Mouse (Mus musculus): ENCODE measurements around the gene Lce1e. TPM values are rescaled to one million over a fixed set of nuclear protein-coding genes. Genes with fewer than 3 reads are reported as not detected.
"Not testable (repeated sequence)": the region's sequence is repeated elsewhere in the genome, so short reads cannot be mapped to it uniquely, and the experiment has no call there.

The Lce1e gene
- not detected in 2 replicates for polyA plus RNA-seq (2016; fragmentation: Nextera tagmentation; extraction: Ambion mirVana)

DNA sequence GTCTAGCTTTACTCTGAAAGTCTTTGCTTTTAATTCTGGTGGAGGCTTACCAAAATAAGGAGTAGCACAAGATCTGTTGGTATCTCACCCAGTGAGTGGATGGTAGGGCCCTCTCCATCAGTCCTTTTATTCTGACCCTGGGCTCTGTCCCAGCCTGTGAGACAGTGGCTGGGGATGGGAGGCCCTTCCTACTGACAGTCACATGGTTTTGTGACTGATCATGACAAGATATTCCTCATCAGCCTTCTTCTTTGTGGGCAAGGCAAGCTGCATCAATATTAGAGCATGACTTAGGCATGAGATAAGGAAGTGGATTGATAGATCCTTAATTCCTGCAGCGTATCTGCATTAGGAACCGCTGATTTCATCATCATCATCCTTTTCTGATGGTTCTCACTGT lies at the start of gene Lce1e:
Lce1e (minus strand) TSS at position 101 of the 400 bp plus-strand sequence.
- Histone ChIP-seq H3K9ac (no peak within 1 kb of the TSS), H3K27me3 (replicated peaks) (no peaks in the 10 kb centered on the region), H3K36me3 (no peaks in the 10 kb centered on the region), H3K4me1 (replicated peaks) (no peaks in the 10 kb centered on the region), H3K4me3 (no peak within 1 kb of the TSS), H3K27ac (ENCODE audit: poor library complexity, severe bottlenecking) (no peak within 1 kb of the TSS), H3K9me3 (replicated peaks) (no peaks in the 10 kb centered on the region), H3K4me2 (no peak within 1 kb of the TSS)
- ATAC-seq (ENCODE audit: insufficient number of reproducible peaks, low FRiP score): no peak
- WGBS: 73% methylated on average over 2 of the region's 2 CpGs

DNA sequence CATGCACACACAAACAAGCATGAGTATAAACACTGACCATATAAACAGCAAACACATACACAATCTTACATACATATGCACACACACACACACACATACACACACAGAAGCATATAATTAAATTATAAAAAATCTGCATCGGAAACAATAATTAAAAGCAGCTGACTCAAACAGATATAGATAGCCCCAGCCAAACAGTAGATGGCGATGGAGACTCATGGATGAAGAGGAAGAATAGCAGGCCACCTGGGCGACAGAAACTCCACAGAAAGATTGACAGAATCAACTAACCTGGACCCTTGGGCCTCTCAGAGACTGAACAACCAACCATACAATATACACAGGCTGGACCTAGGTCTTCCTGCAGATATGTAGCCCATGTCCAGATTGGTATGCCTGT lies 44.3 kb upstream of the Lce1e start:
- 46% methylated on average over 3 of the region's 3 CpGs for WGBS

DNA sequence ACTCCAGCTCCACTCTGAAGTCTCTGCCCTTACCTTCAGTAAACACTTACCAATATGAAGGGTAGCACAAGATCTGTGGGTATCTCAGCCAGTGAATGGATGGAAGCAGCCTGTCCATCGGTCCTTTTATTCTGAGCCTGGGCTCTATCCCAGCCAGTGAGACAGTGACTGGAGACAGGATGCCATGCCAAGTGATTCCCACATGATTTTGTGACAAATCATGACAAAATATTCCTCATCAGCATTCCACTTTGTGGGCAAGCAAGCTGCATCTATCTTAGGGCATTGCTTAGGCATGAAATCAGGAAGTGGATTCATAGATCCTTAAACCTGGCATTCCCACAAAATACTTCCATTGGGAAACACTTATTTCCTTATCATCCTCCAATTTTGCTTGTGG lies 43.4 kb upstream of the Lce1e start, which contains the start of gene Lce1g:
Lce1g (minus strand) TSS at position 101 of the 400 bp plus-strand sequence.
- WGBS: 70% methylated on average over 1 of the region's 1 CpGs
- Histone ChIP-seq H3K4me1 (replicated peaks) (no peaks in the 10 kb centered on the region), H3K9ac (no peak within 1 kb of the TSS), H3K27me3 (replicated peaks) (no peaks in the 10 kb centered on the region), H3K27ac (ENCODE audit: poor library complexity, severe bottlenecking) (no peak within 1 kb of the TSS), H3K4me2 (no peak within 1 kb of the TSS), H3K9me3 (replicated peaks) (no peaks in the 10 kb centered on the region), H3K36me3 (no peaks in the 10 kb centered on the region), H3K4me3 (no peak within 1 kb of the TSS)
- no peak for ATAC-seq (ENCODE audit: insufficient number of reproducible peaks, low FRiP score)

More for the DNA sequence above, 44.3 kb upstream of the Lce1e start:
- no peak for ATAC-seq (ENCODE audit: insufficient number of reproducible peaks, low FRiP score)
- Histone ChIP-seq H3K9ac (no peak overlapping the region), H3K4me2 (no peak overlapping the region), H3K27ac (ENCODE audit: poor library complexity, severe bottlenecking) (no peak overlapping the region), H3K9me3 (replicated peaks) (no peaks in the 10 kb centered on the region), H3K4me3 (no peak overlapping the region), H3K27me3 (replicated peaks) (no peaks in the 10 kb centered on the region), H3K36me3 (no peaks in the 10 kb centered on the region), H3K4me1 (replicated peaks) (no peaks in the 10 kb centered on the region)

DNA sequence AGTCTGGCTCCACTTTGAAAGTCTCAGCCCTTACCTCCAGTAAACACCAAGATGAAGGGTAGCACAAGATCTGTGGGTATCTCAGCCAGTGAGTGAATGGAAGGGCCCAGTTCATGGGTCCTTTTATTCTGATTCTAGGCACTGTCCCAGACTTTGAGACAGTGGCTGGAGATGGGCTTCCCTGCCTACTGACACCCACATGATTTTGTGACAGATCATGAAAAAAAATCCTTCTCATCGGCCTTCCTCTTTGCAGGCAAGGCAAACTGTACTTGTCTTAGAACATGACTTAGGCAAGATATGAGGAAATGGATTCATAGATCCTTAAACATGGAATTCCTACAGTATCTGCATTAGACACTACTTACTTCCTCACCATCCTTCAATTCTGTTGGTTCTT lies 30.1 kb upstream of the Lce1e start, which contains the start of gene Gm38119:
Gm38119 (minus strand) TSS at position 101 of the 400 bp plus-strand sequence.
- no peaks in the 10 kb centered on the region for H3K9me3 ChIP-seq (replicated peaks)
- 0 out of 2 replicates have a peak, but pooled peaks cover 2% of the 10 kb centered on the region for H3K27me3 ChIP-seq (replicated peaks)
- H3K27ac ChIP-seq (ENCODE audit: poor library complexity, severe bottlenecking): no peak within 1 kb of the TSS
- no peak within 1 kb of the TSS for H3K4me3 ChIP-seq
- no peaks in the 10 kb centered on the region for H3K4me1 ChIP-seq (replicated peaks)
- WGBS: 61% methylated on average over 1 of the region's 1 CpGs
- H3K9ac ChIP-seq: no peak within 1 kb of the TSS
- H3K4me2 ChIP-seq: no peak within 1 kb of the TSS
- no peaks in the 10 kb centered on the region for H3K36me3 ChIP-seq
- no peak for ATAC-seq (ENCODE audit: insufficient number of reproducible peaks, low FRiP score)

DNA sequence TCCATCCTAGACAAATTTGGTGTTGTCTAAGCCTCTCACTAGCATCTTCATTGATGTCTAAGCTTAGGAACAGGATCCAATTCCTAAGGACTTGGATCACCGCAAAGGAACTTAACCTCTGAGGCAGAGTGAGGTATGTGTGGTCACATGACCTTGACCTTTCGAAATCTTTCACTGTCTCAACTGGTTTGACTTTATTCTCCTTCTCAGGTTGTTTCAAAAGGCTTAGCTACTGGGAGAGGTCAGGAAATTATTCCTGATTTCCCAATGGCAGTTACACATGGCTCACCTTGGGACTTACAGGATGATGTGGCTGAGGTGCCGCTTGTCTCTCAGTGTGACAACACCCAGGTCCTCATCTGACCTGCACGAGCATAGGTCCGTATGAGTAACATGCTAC lies 13.8 kb upstream of the Lce1e start:
- Histone ChIP-seq H3K27ac (ENCODE audit: poor library complexity, severe bottlenecking) (no peak overlapping the region), H3K4me1 (replicated peaks) (no peaks in the 10 kb centered on the region), H3K4me2 (no peak overlapping the region), H3K9me3 (replicated peaks) (no peaks in the 10 kb centered on the region), H3K9ac (no peak overlapping the region), H3K36me3 (no peaks in the 10 kb centered on the region), H3K27me3 (replicated peaks) (no peaks in the 10 kb centered on the region), H3K4me3 (no peak overlapping the region)
- ATAC-seq (ENCODE audit: insufficient number of reproducible peaks, low FRiP score): no peak
- 79% methylated on average over 5 of the region's 5 CpGs for WGBS

DNA sequence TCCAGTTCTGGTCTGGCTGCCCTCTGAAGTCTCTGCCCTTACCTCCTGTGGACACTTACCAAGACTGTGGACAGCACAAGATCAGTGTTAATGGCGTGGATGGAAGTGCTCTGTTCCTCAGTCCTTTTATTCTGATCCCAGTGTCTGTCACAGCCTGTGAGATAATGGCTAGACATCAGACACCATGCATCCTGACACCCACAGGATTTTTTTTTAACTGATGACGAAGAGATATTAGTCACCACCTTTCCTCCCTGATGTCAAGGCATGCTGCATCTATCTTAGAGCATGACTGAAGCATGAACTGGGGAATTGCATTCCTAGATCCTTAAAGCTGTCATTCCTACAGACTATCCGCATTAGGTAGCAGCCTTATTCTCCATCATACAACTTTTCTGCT lies 11.4 kb upstream of the Lce1e start, which contains the start of gene Lce1f:
Lce1f (minus strand) TSS at position 101 of the 400 bp plus-strand sequence.
- H3K4me3 ChIP-seq: no peak within 1 kb of the TSS
- H3K27ac ChIP-seq (ENCODE audit: poor library complexity, severe bottlenecking): no peak within 1 kb of the TSS
- ATAC-seq (ENCODE audit: insufficient number of reproducible peaks, low FRiP score): no peak
- no peaks in the 10 kb centered on the region for H3K36me3 ChIP-seq
- H3K9ac ChIP-seq: no peak within 1 kb of the TSS
- H3K4me2 ChIP-seq: no peak within 1 kb of the TSS
- 69% methylated on average over 3 of the region's 3 CpGs for WGBS
- H3K4me1 ChIP-seq (replicated peaks): no peaks in the 10 kb centered on the region
- no peaks in the 10 kb centered on the region for H3K27me3 ChIP-seq (replicated peaks)
- no peaks in the 10 kb centered on the region for H3K9me3 ChIP-seq (replicated peaks)

DNA sequence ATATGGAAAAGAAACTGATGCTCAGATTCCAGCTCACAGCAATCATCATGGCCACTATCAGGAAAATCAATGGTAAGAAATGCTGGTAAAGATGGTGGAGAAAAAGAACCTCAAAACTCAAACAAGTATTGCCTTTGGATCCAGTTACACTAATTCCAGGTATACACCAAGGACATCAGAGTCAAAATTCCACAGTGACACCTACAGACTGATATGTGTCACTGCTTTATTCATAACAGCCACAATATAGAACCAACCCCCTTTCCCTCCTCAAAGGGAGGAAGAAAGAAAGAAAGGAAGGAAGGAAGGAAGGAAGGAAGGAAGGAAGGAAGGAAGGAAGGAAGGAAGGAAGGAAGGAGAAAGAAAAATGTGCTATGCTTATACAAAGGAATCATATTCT lies 6.2 kb upstream of the Lce1e start:
- Histone ChIP-seq H3K9me3 (replicated peaks) (no peaks in the 10 kb centered on the region), H3K4me2 (no peak overlapping the region), H3K4me3 (no peak overlapping the region), H3K9ac (no peak overlapping the region), H3K36me3 (no peaks in the 10 kb centered on the region), H3K4me1 (replicated peaks) (no peaks in the 10 kb centered on the region), H3K27me3 (replicated peaks) (no peaks in the 10 kb centered on the region), H3K27ac (ENCODE audit: poor library complexity, severe bottlenecking) (no peak overlapping the region)
- no peak for ATAC-seq (ENCODE audit: insufficient number of reproducible peaks, low FRiP score)

DNA sequence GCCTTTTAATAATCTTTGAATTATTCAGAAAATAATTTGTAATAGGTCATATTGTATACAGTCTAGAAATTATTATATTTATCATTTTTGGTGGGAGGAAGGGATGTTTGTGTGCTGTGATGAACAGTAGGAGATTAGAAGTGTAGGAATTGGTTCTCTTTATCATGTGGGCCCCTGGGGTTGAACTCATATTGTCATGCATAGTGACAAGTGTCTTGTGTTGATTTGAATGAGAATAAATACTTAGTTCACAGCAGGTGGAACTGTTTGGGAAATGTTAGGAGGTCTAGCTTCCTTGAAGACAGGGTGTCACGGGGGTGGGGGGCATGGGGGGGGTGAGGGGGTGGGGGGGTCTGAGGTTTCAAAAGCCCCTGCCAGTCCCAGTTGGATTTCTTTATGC lies 14.3 kb downstream of the Lce1e start:
- H3K27me3 ChIP-seq (replicated peaks): no peaks in the 10 kb centered on the region
- ATAC-seq (ENCODE audit: insufficient number of reproducible peaks, low FRiP score): no peak
- H3K9ac ChIP-seq: no peak overlapping the region
- 14% methylated on average over 1 of the region's 1 CpGs for WGBS
- no peaks in the 10 kb centered on the region for H3K9me3 ChIP-seq (replicated peaks)
- H3K4me3 ChIP-seq: no peak overlapping the region
- H3K36me3 ChIP-seq: no peaks in the 10 kb centered on the region
- no peaks in the 10 kb centered on the region for H3K4me1 ChIP-seq (replicated peaks)
- no peak overlapping the region for H3K27ac ChIP-seq (ENCODE audit: poor library complexity, severe bottlenecking)
- no peak overlapping the region for H3K4me2 ChIP-seq

DNA sequence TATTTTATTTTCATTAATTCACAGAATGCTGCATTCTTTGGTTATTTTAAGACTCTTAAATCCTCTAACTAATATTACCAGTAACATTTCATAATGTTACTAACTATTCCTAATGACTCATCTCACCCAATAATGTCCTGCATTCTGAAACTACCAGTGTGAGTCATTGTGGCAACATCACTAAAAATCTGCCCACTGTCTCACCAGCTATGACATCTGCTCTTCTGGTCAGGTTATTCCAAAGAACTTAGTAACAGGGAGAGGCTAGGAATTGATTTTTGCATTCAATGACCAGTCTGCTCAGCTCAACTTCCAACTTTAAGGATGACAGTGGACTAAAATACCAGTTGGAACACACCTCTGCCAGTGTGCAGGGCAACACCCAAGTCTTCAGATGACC lies 17.2 kb downstream of the Lce1e start:
- H3K4me1 ChIP-seq (replicated peaks): no peaks in the 10 kb centered on the region
- no peak for ATAC-seq (ENCODE audit: insufficient number of reproducible peaks, low FRiP score)
- H3K4me3 ChIP-seq: no peak overlapping the region
- H3K27me3 ChIP-seq (replicated peaks): no peaks in the 10 kb centered on the region
- H3K27ac ChIP-seq (ENCODE audit: poor library complexity, severe bottlenecking): no peak overlapping the region
- no peak overlapping the region for H3K4me2 ChIP-seq
- no peaks in the 10 kb centered on the region for H3K9me3 ChIP-seq (replicated peaks)
- H3K9ac ChIP-seq: no peak overlapping the region
- H3K36me3 ChIP-seq: no peaks in the 10 kb centered on the region

DNA sequence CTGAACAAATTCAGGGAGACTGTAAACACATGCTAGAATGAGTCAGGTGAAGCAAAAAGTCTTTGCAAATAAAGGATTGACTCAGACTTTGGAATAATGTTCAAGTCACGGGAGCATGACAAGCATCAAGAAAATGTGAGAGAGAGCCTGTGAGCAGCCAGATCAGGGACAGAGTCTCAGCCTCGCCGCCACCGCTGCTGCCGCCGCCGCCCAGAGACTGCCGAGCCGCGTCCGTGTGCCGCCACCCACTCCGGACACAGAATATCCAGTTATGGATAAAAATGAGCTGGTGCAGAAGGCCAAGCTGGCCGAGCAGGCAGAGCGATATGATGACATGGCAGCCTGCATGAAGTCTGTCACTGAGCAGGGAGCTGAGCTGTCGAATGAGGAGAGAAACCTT lies 19.7 kb downstream of the Lce1e start:
- not testable (repeated sequence) for H3K9me3 ChIP-seq (replicated peaks); H3K36me3 ChIP-seq; H3K4me1 ChIP-seq (replicated peaks); ATAC-seq (ENCODE audit: insufficient number of reproducible peaks, low FRiP score); H3K27me3 ChIP-seq (replicated peaks); H3K27ac ChIP-seq (ENCODE audit: poor library complexity, severe bottlenecking); H3K4me3 ChIP-seq; H3K9ac ChIP-seq
- H3K4me2 ChIP-seq: peak overlapping the region; percentile 16; the same call in 1 of the 2 replicates
- 58% methylated on average over 16 of the region's 16 CpGs for WGBS

DNA sequence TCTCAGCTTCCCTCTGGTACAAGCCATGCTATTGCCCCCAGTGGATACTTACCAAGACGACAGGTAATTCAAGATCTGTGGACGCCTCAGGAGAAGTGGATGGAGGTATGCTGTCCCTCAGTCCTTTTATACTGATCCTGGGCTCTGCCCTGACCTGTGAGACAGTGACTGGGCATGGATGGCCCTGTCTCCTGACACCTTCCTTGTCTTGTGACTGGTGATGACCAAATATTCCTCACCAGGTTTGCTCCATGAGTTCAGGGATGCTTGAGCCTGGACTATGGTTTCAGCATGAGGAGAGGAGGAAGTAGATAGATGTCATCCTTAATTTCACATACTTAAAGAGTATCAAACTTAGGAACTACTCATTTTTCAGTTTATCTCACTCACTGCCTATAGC lies 21.8 kb downstream of the Lce1e start, which contains the start of gene Lce1d:
Lce1d (minus strand) TSS at position 101 of the 400 bp plus-strand sequence.
- Histone ChIP-seq H3K9ac (no peak within 1 kb of the TSS), H3K4me3 (no peak within 1 kb of the TSS), H3K27ac (ENCODE audit: poor library complexity, severe bottlenecking) (no peak within 1 kb of the TSS), H3K4me2 (no peak within 1 kb of the TSS), H3K27me3 (replicated peaks) (no peaks in the 10 kb centered on the region), H3K36me3 (no peaks in the 10 kb centered on the region), H3K4me1 (replicated peaks) (no peaks in the 10 kb centered on the region), H3K9me3 (replicated peaks) (no peaks in the 10 kb centered on the region)
- ATAC-seq (ENCODE audit: insufficient number of reproducible peaks, low FRiP score): no peak
- 61% methylated on average over 2 of the region's 2 CpGs for WGBS

DNA sequence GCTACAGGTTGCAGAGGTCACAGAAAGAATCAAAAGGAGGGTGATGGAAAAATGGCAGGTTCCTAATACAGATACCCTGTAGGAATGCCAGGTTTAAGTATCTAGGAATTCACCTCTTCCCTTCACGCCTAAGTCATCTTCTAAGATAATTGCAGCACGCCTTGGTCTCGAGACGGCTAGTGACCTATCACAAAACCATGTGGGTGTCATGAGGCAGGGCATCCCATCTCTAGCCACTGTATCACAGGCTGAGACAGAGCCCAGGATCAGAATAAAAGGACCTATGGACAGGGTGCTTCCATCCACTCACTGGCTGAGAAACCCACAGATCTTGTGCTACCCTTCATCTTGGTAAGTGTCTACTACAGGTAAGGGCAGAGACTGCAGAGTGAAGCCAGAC lies 29.9 kb downstream of the Lce1e start, which contains the start of gene Lce1c:
Lce1c (plus strand) TSS at position 301 of the 400 bp plus-strand sequence.
- Histone ChIP-seq H3K4me3 (no peak within 1 kb of the TSS), H3K9me3 (replicated peaks) (no peaks in the 10 kb centered on the region), H3K4me1 (replicated peaks) (no peaks in the 10 kb centered on the region), H3K4me2 (no peak within 1 kb of the TSS), H3K36me3 (no peaks in the 10 kb centered on the region), H3K9ac (no peak within 1 kb of the TSS), H3K27me3 (replicated peaks) (no peaks in the 10 kb centered on the region), H3K27ac (ENCODE audit: poor library complexity, severe bottlenecking) (no peak within 1 kb of the TSS)
- 81% methylated on average over 4 of the region's 4 CpGs for WGBS
- no peak for ATAC-seq (ENCODE audit: insufficient number of reproducible peaks, low FRiP score)

Data from heart, embryonic 12.5 days (tissue).